Mouse (Mus musculus): ENCODE data around the gene Ap2a2. TPM values are rescaled to one million over a fixed set of nuclear protein-coding genes. Genes with fewer than 3 reads are reported as not detected.
"Not testable (repeated sequence)": the region's sequence is repeated elsewhere in the genome, so short reads cannot be mapped to it uniquely, and the experiment has no call there.

Gene Ap2a2
- total RNA-seq, 2 experiments from 2014 or later: 21.0 to 28.4 TPM

DNA sequence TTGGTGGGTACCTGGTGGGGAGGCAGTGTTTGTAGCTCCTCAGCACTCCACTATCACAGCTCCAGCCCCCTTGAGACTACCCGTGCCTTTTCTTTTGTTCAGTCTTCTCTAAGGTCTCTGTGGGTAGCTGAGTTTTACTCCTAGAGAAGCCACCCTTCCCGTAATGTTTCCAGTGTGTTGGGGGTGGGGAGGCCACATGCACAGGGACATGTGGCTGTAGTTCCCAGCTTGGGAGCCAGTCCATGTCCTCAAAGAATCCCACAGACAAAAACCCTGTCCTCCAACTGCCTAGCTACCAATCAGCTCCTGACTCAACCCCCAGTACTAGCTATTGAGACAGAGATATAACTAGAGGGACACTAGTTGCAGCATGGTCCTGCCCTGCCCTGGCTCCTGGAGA lies 85.1 kb downstream of the Ap2a2 start:
- no peak for ATAC-seq (replicated peaks; ENCODE audit: poor library complexity, severe bottlenecking)

DNA sequence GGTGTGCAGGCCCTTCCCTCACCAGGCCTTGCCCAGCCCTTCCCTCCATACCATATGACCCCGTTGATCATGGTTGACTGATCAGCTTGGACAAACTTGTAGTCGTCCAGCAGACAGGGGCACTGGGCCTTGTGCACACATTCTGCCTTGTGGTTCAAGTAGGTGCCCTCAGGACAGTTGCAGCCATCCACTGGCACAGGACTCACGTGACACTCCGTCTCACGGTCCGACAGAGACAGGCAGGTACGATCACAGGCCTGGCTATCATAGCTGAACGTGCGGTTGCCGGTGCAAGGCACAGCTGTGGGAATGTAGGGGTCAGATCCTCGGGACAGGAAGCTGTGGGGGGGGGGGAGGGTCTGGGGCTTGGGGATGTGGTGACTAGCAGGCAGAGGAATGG lies 85.8 kb downstream of the Ap2a2 start:
- no peak for ATAC-seq (replicated peaks; ENCODE audit: poor library complexity, severe bottlenecking)

DNA sequence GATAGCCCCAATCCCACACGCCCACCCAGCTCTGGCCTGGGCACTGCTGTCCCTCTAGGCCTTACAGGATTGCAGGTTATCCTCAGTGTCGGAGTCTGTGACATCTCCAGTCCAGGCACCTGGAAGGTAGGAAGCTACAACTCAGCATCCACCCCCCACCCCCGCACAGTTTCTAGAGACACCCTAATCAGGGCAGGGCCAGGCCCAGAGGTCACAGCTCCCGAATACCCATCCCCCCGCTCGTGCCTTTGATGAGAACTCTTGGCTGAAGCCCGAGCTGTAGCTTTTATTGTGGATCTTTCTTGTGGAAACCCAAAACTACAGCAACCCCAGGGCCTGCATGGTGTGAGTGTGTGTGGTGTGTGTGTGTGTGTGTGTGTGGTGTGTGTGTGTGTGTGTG lies 90.2 kb downstream of the Ap2a2 start:
- ATAC-seq (replicated peaks; ENCODE audit: poor library complexity, severe bottlenecking): no peak

- no peak for ATAC-seq (replicated peaks; ENCODE audit: poor library complexity, severe bottlenecking)
These were observed 98.4 kb downstream of the Ap2a2 start for GRCm38 (mm10) chr7:141660346-141660745.

DNA sequence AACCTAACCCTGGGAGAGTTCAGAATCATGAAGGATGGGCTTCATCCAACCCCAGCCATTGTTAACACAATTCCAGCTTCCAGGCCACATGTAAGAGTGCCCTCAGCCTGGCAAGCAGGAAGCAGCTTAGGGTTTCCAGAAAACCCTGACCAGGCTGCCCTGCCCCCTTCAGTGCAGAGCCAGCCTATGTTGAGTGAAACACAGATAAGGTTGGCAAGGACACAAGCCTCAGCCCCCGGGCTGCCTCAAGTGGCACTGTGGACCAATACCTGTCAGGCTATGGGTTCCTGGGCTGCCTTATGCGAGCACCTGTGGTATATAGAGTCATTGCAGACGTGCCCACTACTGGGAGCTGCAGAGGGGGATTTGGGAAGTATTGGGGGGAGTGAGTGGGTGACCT lies 99.5 kb downstream of the Ap2a2 start:
- no peak for ATAC-seq (replicated peaks; ENCODE audit: poor library complexity, severe bottlenecking)

DNA sequence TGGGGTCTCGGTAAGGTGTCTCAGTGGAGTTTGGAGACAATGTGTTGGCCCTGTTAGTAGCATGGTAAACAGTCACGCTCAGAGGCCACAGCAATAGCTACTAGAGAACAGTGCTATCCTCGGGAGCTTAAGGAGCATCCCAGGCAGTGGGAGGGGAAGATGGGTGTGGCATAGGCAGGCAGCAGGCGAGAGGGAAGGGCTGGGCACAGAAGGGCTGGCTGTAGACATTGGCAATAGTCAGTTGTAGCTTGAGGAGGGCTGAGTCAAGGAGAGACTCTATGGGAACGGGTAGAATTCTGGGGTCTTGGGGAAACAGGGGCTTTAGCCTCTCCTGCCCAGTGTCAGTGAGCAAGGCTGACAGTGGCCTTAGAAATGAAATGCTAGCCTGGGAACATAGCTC lies 100.2 kb downstream of the Ap2a2 start:
- ATAC-seq (replicated peaks; ENCODE audit: poor library complexity, severe bottlenecking): no peak

DNA sequence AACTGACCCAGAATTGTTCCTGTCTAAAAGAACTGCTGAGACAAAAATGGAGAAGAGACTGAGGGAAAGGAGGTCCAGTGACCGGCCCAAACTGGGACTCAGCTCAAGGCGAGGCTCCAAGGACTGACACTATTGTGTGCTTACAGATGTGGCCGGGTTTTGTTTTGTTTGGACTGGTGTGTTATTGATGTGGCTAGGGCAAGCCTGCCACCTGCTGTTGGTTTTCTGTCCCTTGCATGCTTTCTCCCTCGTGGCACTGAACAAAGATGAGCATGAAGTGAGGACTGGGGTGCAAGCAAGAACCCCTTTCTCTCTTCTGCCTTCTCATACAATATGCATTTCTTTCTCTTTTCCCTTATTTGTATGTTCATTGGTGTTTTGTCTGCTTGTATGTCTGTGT lies 104.2 kb downstream of the Ap2a2 start:
- peak; percentile 50 for ATAC-seq (replicated peaks; ENCODE audit: poor library complexity, severe bottlenecking)

- ATAC-seq (replicated peaks; ENCODE audit: poor library complexity, severe bottlenecking): not testable (repeated sequence)
These were observed 107.1 kb downstream of the Ap2a2 start for GRCm38 (mm10) chr7:141669097-141669496.

- ATAC-seq (replicated peaks; ENCODE audit: poor library complexity, severe bottlenecking): peak; percentile 48
These were observed 109.0 kb downstream of the Ap2a2 start for GRCm38 (mm10) chr7:141670999-141671398.

GRCm38 (mm10) chr7:141671626-141672291 lies 109.8 kb downstream of the Ap2a2 start:
- ATAC-seq (replicated peaks; ENCODE audit: poor library complexity, severe bottlenecking): no peak

DNA sequence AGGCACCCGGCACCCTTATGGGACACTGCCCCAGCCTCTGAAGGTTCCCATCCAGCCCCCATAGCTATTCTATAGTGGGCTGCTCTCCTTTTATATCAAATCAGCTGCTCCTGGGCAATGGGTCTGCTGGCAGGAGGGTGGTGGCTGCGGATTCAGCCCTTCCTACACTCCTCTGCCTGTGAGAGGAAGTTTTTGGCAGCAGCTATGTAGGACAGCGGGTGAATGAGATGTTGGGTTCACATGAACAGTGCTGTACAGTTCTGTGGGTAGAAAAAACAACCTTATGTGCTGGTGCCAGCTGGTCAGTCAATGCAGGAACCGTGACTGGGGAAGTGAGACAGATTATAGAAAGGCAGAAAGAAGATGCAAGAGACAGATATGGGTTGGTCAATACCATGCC lies 116.9 kb downstream of the Ap2a2 start:
- ATAC-seq (replicated peaks; ENCODE audit: poor library complexity, severe bottlenecking): peak; percentile 25

Other genes with a start within 250 kb of the Ap2a2 start
- 43.3 and 52.4 TPM in 2 replicates for gene Deaf1, start 234.5 kb upstream of the Ap2a2 start, total RNA-seq (2014; fragmentation: Nextera tagmentation)
- 6.3 and 21.4 TPM in 2 replicates for gene Deaf1, start 234.5 kb upstream of the Ap2a2 start, total RNA-seq (2017)
- gene Tmem80, start 234.4 kb upstream of the Ap2a2 start, total RNA-seq (2014; fragmentation: Nextera tagmentation): 6.0 and 13.2 TPM in 2 replicates
- gene Tmem80, start 234.4 kb upstream of the Ap2a2 start, total RNA-seq (2017): 4.5 and 8.7 TPM in 2 replicates
- gene Eps8l2, start 223.3 kb upstream of the Ap2a2 start, total RNA-seq (2014; fragmentation: Nextera tagmentation): 0.11 TPM in 1 of 2 replicates, not detected in the other
- gene Eps8l2, start 223.3 kb upstream of the Ap2a2 start, total RNA-seq (2017): not detected in 2 replicates
- gene Taldo1, start 170.0 kb upstream of the Ap2a2 start, total RNA-seq (2014; fragmentation: Nextera tagmentation): 289 and 344 TPM in 2 replicates
- 559 and 668 TPM in 2 replicates for gene Taldo1, start 170.0 kb upstream of the Ap2a2 start, total RNA-seq (2017)
- 19.7 and 41.9 TPM in 2 replicates for gene Gatd1, start 148.0 kb upstream of the Ap2a2 start, total RNA-seq (2014; fragmentation: Nextera tagmentation)
- 10.8 and 15.6 TPM in 2 replicates for gene Gatd1, start 148.0 kb upstream of the Ap2a2 start, total RNA-seq (2017)
- gene Cend1, start 132.7 kb upstream of the Ap2a2 start, total RNA-seq (2014; fragmentation: Nextera tagmentation): not detected in 2 replicates
- not detected in 2 replicates for gene Cend1, start 132.7 kb upstream of the Ap2a2 start, total RNA-seq (2017)
- 18.8 and 36.2 TPM in 2 replicates for gene Slc25a22, start 124.3 kb upstream of the Ap2a2 start, total RNA-seq (2014; fragmentation: Nextera tagmentation)
- 4.3 and 4.9 TPM in 2 replicates for gene Slc25a22, start 124.3 kb upstream of the Ap2a2 start, total RNA-seq (2017)
- gene Pidd1, start 118.1 kb upstream of the Ap2a2 start, total RNA-seq (2014; fragmentation: Nextera tagmentation): 33.2 and 45.1 TPM in 2 replicates
- 10.5 and 16.4 TPM in 2 replicates for gene Pidd1, start 118.1 kb upstream of the Ap2a2 start, total RNA-seq (2017)
- 2,601 and 5,139 TPM in 2 replicates for gene Rplp2, start 114.8 kb upstream of the Ap2a2 start, total RNA-seq (2014; fragmentation: Nextera tagmentation)
- gene Rplp2, start 114.8 kb upstream of the Ap2a2 start, total RNA-seq (2017): 2,496 and 4,245 TPM in 2 replicates
- gene Pnpla2, start 107.0 kb upstream of the Ap2a2 start, total RNA-seq (2014; fragmentation: Nextera tagmentation): 93.9 and 97.0 TPM in 2 replicates
- gene Pnpla2, start 107.0 kb upstream of the Ap2a2 start, total RNA-seq (2017): 19.0 and 35.1 TPM in 2 replicates
- 15.8 and 21.3 TPM in 2 replicates for gene Cracr2b, start 101.1 kb upstream of the Ap2a2 start, total RNA-seq (2014; fragmentation: Nextera tagmentation)
- 14.9 and 15.8 TPM in 2 replicates for gene Cracr2b, start 101.1 kb upstream of the Ap2a2 start, total RNA-seq (2017)
- 19.2 and 20.0 TPM in 2 replicates for gene Cd151, start 94.8 kb upstream of the Ap2a2 start, total RNA-seq (2014; fragmentation: Nextera tagmentation)
- 18.4 and 20.4 TPM in 2 replicates for gene Cd151, start 94.8 kb upstream of the Ap2a2 start, total RNA-seq (2017)
- gene Polr2l, start 87.0 kb upstream of the Ap2a2 start, total RNA-seq (2014; fragmentation: Nextera tagmentation): 36.4 and 59.6 TPM in 2 replicates
- gene Polr2l, start 87.0 kb upstream of the Ap2a2 start, total RNA-seq (2017): 40.9 and 43.5 TPM in 2 replicates
- 50.4 and 53.8 TPM in 2 replicates for gene Tspan4, start 86.9 kb upstream of the Ap2a2 start, total RNA-seq (2014; fragmentation: Nextera tagmentation)
- 42.6 and 44.9 TPM in 2 replicates for gene Tspan4, start 86.9 kb upstream of the Ap2a2 start, total RNA-seq (2017)
- gene Chid1, start 22.3 kb upstream of the Ap2a2 start, total RNA-seq (2014; fragmentation: Nextera tagmentation): 12.2 and 26.1 TPM in 2 replicates
- gene Chid1, start 22.3 kb upstream of the Ap2a2 start, total RNA-seq (2017): 40.2 and 40.9 TPM in 2 replicates
- 0.80 TPM in 1 of 2 replicates, not detected in the other for gene Muc6, start 93.1 kb downstream of the Ap2a2 start, total RNA-seq (2014; fragmentation: Nextera tagmentation)
- not detected in 2 replicates for gene Muc6, start 93.1 kb downstream of the Ap2a2 start, total RNA-seq (2017)
- gene Muc2, start 128.2 kb downstream of the Ap2a2 start, total RNA-seq (2014; fragmentation: Nextera tagmentation): not detected in 2 replicates
- gene Muc2, start 128.2 kb downstream of the Ap2a2 start, total RNA-seq (2017): not detected in 2 replicates
- gene Muc5ac, start 226.8 kb downstream of the Ap2a2 start, total RNA-seq (2014; fragmentation: Nextera tagmentation): not detected in 2 replicates
- not detected in 2 replicates for gene Muc5ac, start 226.8 kb downstream of the Ap2a2 start, total RNA-seq (2017)

All from granulocyte monocyte progenitor cell, adult 5-6 weeks (primary cell).